Comparison of ENCODE assay signal across 15 mouse cellular contexts in genomic region chr11:75538970-75539299, GRCm38 (mm10). TPM values are rescaled to one million over a fixed set of nuclear protein-coding genes. Genes with fewer than 3 reads are reported as not detected.
DNase-seq lines count a peak whose midpoint lies in the region; ATAC-seq and TF ChIP-seq lines count a peak whose summit lies in the region.
"Had no signal": no experiment of that assay in that cellular context is flagged by ENCODE, and none has a peak within 500 bp of the region (broad histone marks: within the 10 kb centered on the region; RNA-seq: fewer than 3 reads in every experiment).

No protein-coding gene starts in this region.

- no peaks in the 10 kb centered on the region for H3K36me3 ChIP-seq in heart, embryonic 15.5 days
- H3K36me3 ChIP-seq in midbrain, embryonic 15.5 days (replicated peaks), result no peaks in the 10 kb centered on the region
- peaks cover 7% of the 10 kb centered on the region; the same call in 1 of the 2 replicates for H3K36me3 ChIP-seq in midbrain, embryonic 14.5 days (ENCODE audit: control insufficient read depth, insufficient read depth, low read length)
- no peaks in the 10 kb centered on the region for H3K36me3 ChIP-seq in forebrain, embryonic 14.5 days (ENCODE audit: control insufficient read depth, insufficient read depth, low read length)
- peaks cover 5% of the 10 kb centered on the region; the same call in 1 of the 2 replicates for H3K36me3 ChIP-seq in liver, postnatal 0 days (replicated peaks; ENCODE audit: insufficient read depth, low read length)
- H3K36me3 ChIP-seq: heart, embryonic 12.5 days had no signal

- no peak overlapping the region for H3K9ac ChIP-seq in heart, embryonic 15.5 days
- H3K9ac ChIP-seq in midbrain, embryonic 15.5 days, result no peak overlapping the region
- H3K9ac ChIP-seq in midbrain, embryonic 14.5 days (replicated peaks; ENCODE audit: low read length), result no peak overlapping the region
- no peak overlapping the region for H3K9ac ChIP-seq in forebrain, embryonic 14.5 days (ENCODE audit: low read length)
- H3K9ac ChIP-seq in liver, postnatal 0 days (replicated peaks), result no peak overlapping the region

- ATAC-seq in heart, embryonic 15.5 days (replicated peaks; ENCODE audit: insufficient number of reproducible peaks, insufficient read depth, low FRiP score, low read depth), result no peak
- ATAC-seq in midbrain, embryonic 15.5 days (replicated peaks), result no peak
- no peak for ATAC-seq in midbrain, embryonic 14.5 days (ENCODE audit: low FRiP score, low TSS enrichment)
- ATAC-seq in forebrain, embryonic 14.5 days, result no peak
- no peak for ATAC-seq in liver, postnatal 0 days
- ATAC-seq: intestine, postnatal 0 days had no signal

- H3K27ac ChIP-seq in heart, embryonic 15.5 days, result 0 out of 2 replicates have a peak overlapping the region, but pooled peaks have one; percentile 18
- H3K27ac ChIP-seq in midbrain, embryonic 15.5 days, result 0 out of 2 replicates have a peak overlapping the region, but pooled peaks have one; percentile 43
- H3K27ac ChIP-seq in midbrain, embryonic 14.5 days (replicated peaks; ENCODE audit: low read depth, low read length), result no peak overlapping the region
- peak overlapping the region; percentile 5; the same call in 1 of the 2 replicates for H3K27ac ChIP-seq in bone marrow macrophage, adult 2 months (ENCODE audit: insufficient read depth, low read depth, low read length)
- H3K27ac ChIP-seq in olfactory bulb, adult 2 months (ENCODE audit: insufficient read depth, low read depth, low read length), result peak overlapping the region; percentile 17; the same call in 1 of the 2 replicates
- H3K27ac ChIP-seq in forebrain, embryonic 14.5 days (ENCODE audit: low read depth, low read length), result no peak overlapping the region
- H3K27ac ChIP-seq in liver, postnatal 0 days (ENCODE audit: low read depth), result no peak overlapping the region

- no peaks in the 10 kb centered on the region for H3K27me3 ChIP-seq in heart, embryonic 15.5 days
- H3K27me3 ChIP-seq in midbrain, embryonic 15.5 days (replicated peaks), result no peaks in the 10 kb centered on the region
- H3K27me3 ChIP-seq in midbrain, embryonic 14.5 days (ENCODE audit: control insufficient read depth, insufficient read depth, low read length), result no peaks in the 10 kb centered on the region
- no peaks in the 10 kb centered on the region for H3K27me3 ChIP-seq in forebrain, embryonic 14.5 days (replicated peaks; ENCODE audit: control insufficient read depth, insufficient read depth, low read length)
- no peaks in the 10 kb centered on the region for H3K27me3 ChIP-seq in liver, postnatal 0 days (ENCODE audit: insufficient read depth, low read length)

- H3K4me2 ChIP-seq in heart, embryonic 15.5 days, result no peak overlapping the region
- no peak overlapping the region for H3K4me2 ChIP-seq in midbrain, embryonic 15.5 days
- no peak overlapping the region for H3K4me2 ChIP-seq in midbrain, embryonic 14.5 days (ENCODE audit: low read length)
- H3K4me2 ChIP-seq in forebrain, embryonic 14.5 days (ENCODE audit: low read length), result no peak overlapping the region
- H3K4me2 ChIP-seq in liver, postnatal 0 days (ENCODE audit: low read depth, low read length), result no peak overlapping the region
- H3K4me2 ChIP-seq: heart, embryonic 12.5 days had no signal

- H3K4me3 ChIP-seq in heart, embryonic 15.5 days, result no peak overlapping the region
- no peak overlapping the region for H3K4me3 ChIP-seq in midbrain, embryonic 15.5 days
- no peak overlapping the region for H3K4me3 ChIP-seq in midbrain, embryonic 14.5 days (replicated peaks; ENCODE audit: low read depth, low read length)
- H3K4me3 ChIP-seq in bone marrow macrophage, adult 2 months (ENCODE audit: insufficient read depth, low read length), result no peak overlapping the region
- H3K4me3 ChIP-seq in olfactory bulb, adult 2 months (ENCODE audit: insufficient read depth, low read depth, low read length), result no peak overlapping the region
- no peak overlapping the region for H3K4me3 ChIP-seq in forebrain, embryonic 14.5 days (ENCODE audit: low read depth, low read length)
- H3K4me3 ChIP-seq in liver, postnatal 0 days (ENCODE audit: low read depth, low read length), result no peak overlapping the region
- H3K4me3 ChIP-seq: erythroblast, embryonic 14.5 days; heart, embryonic 12.5 days; myocyte had no signal

- TF ChIP-seq EP300 in liver, postnatal 0 days (IDR thresholded peaks at IDR 0.05; ENCODE audit: low read depth), result no peak

- WGBS in heart, embryonic 15.5 days, result 72% methylated on average over 13 of the region's 13 CpGs
- WGBS in midbrain, embryonic 15.5 days, result 89% methylated on average over 13 of the region's 13 CpGs
- 92% methylated on average over 13 of the region's 13 CpGs for WGBS in midbrain, embryonic 14.5 days
- WGBS in olfactory bulb, adult 2 months, result 80% methylated on average over 13 of the region's 13 CpGs
- 84% methylated on average over 13 of the region's 13 CpGs for WGBS in forebrain, embryonic 14.5 days
- WGBS in liver, postnatal 0 days (ENCODE audit: insufficient replicate concordance), result 57% methylated on average over 13 of the region's 13 CpGs

- no peak for TF ChIP-seq CTCF in bone marrow macrophage, adult 2 months (IDR thresholded peaks at IDR 0.05; ENCODE audit: low read depth, low read length)
- TF ChIP-seq CTCF in olfactory bulb, adult 2 months (IDR thresholded peaks at IDR 0.05; ENCODE audit: insufficient read depth, low read depth, low read length), result no peak
- TF ChIP-seq CTCF in liver, postnatal 0 days (IDR thresholded peaks at IDR 0.05; ENCODE audit: low read depth), result no peak

- no peak for TF ChIP-seq POLR2A in bone marrow macrophage, adult 2 months (IDR thresholded peaks at IDR 0.05; ENCODE audit: borderline replicate concordance, low read depth, low read length)
- TF ChIP-seq POLR2A in olfactory bulb, adult 2 months (IDR thresholded peaks at IDR 0.05; ENCODE audit: insufficient read depth, low read depth, low read length), result no peak

- H3K9me3 ChIP-seq in heart, embryonic 15.5 days (replicated peaks), result no peaks in the 10 kb centered on the region
- H3K9me3 ChIP-seq in midbrain, embryonic 15.5 days, result no peaks in the 10 kb centered on the region
- no peaks in the 10 kb centered on the region for H3K9me3 ChIP-seq in midbrain, embryonic 14.5 days (ENCODE audit: control insufficient read depth, low read length)
- H3K9me3 ChIP-seq in forebrain, embryonic 14.5 days (replicated peaks; ENCODE audit: control insufficient read depth, low read length), result no peaks in the 10 kb centered on the region
- H3K9me3 ChIP-seq in liver, postnatal 0 days (ENCODE audit: low read length), result no peaks in the 10 kb centered on the region
- H3K9me3 ChIP-seq: heart, embryonic 12.5 days had no signal

- no peak for DNase-seq in heart, postnatal 4 days
- DNase-seq in midbrain, embryonic 14.5 days, result no peak
- no peak for DNase-seq in forebrain, embryonic 14.5 days (ENCODE audit: low spot score)
- no peak for DNase-seq in liver, postnatal 0 days
- DNase-seq: gastrocnemius, postnatal 10 days; lung, postnatal 36 days; right cerebral cortex, adult 18-20 months had no signal

- H3K4me1 ChIP-seq in heart, embryonic 15.5 days (replicated peaks), result peaks cover 34% of the 10 kb centered on the region
- H3K4me1 ChIP-seq in midbrain, embryonic 15.5 days, result peaks cover 42% of the 10 kb centered on the region
- H3K4me1 ChIP-seq in midbrain, embryonic 14.5 days (ENCODE audit: control insufficient read depth, insufficient read depth, low read length), result peaks cover 26% of the 10 kb centered on the region
- H3K4me1 ChIP-seq in bone marrow macrophage, adult 2 months (ENCODE audit: control insufficient read depth, insufficient read depth, low read length), result peaks cover 77% of the 10 kb centered on the region
- H3K4me1 ChIP-seq in olfactory bulb, adult 2 months (ENCODE audit: control insufficient read depth, insufficient read depth, low read length), result peaks cover 38% of the 10 kb centered on the region
- peaks cover 7% of the 10 kb centered on the region for H3K4me1 ChIP-seq in forebrain, embryonic 14.5 days (ENCODE audit: control insufficient read depth, insufficient read depth, low read length)
- H3K4me1 ChIP-seq in liver, postnatal 0 days (ENCODE audit: insufficient read depth), result peaks cover 19% of the 10 kb centered on the region

RNA-seq across cellular contexts. Expression of gene Slc43a2, which starts 7.4 kb away (rescaled TPM):
- 2.6 and 5.1 TPM in 2 replicates for polyA plus RNA-seq in heart, embryonic 15.5 days (2015; fragmentation: Nextera tagmentation; extraction: Ambion mirVana)
- 10 to 100 TPM in 1 of 2 experiments, 1 to 10 TPM in 1; 8.9 to 10.5 TPM for total RNA-seq in heart, postnatal 4 days (2021)
- polyA plus RNA-seq in midbrain, embryonic 15.5 days (2015; fragmentation: Nextera tagmentation; extraction: Ambion mirVana), result 17.7 and 20.2 TPM in 2 replicates
- polyA plus RNA-seq in midbrain, embryonic 14.5 days (2014; fragmentation: Nextera tagmentation; extraction: Ambion mirVana), result 15.7 and 18.3 TPM in 2 replicates
- polyA plus RNA-seq in bone marrow macrophage, adult 2 months (2012; ENCODE audit: insufficient read depth, insufficient read length, missing spikeins), result 202 and 231 TPM in 2 replicates
- 363 TPM in 1 of 2 replicates, not detected in the other for polyA plus RNA-seq in olfactory bulb, adult 2 months (2012; ENCODE audit: insufficient read depth, insufficient read length, low replicate concordance, missing spikeins)
- 6.5 and 9.1 TPM in 2 replicates for polyA plus RNA-seq in forebrain, embryonic 14.5 days (2014; fragmentation: Nextera tagmentation; extraction: Ambion mirVana)
- 5.9 and 7.2 TPM in 2 replicates for polyA plus RNA-seq in liver, postnatal 0 days (2015; fragmentation: Nextera tagmentation; extraction: Ambion mirVana)

RNA-seq across cellular contexts. Expression of gene Scarf1, which starts 25.6 kb away (rescaled TPM):
- 10.4 and 13.0 TPM in 2 replicates for polyA plus RNA-seq in heart, embryonic 15.5 days (2015; fragmentation: Nextera tagmentation; extraction: Ambion mirVana)
- 10 to 100 TPM; 14.5 to 15.0 TPM for total RNA-seq in heart, postnatal 4 days (2021)
- polyA plus RNA-seq in midbrain, embryonic 15.5 days (2015; fragmentation: Nextera tagmentation; extraction: Ambion mirVana), result 4.6 and 5.2 TPM in 2 replicates
- polyA plus RNA-seq in midbrain, embryonic 14.5 days (2014; fragmentation: Nextera tagmentation; extraction: Ambion mirVana), result 2.0 and 3.6 TPM in 2 replicates
- 32.8 and 33.5 TPM in 2 replicates for polyA plus RNA-seq in bone marrow macrophage, adult 2 months (2012; ENCODE audit: insufficient read depth, insufficient read length, missing spikeins)
- polyA plus RNA-seq in olfactory bulb, adult 2 months (2012; ENCODE audit: insufficient read depth, insufficient read length, low replicate concordance, missing spikeins), result not detected in 2 replicates
- 2.7 and 3.4 TPM in 2 replicates for polyA plus RNA-seq in forebrain, embryonic 14.5 days (2014; fragmentation: Nextera tagmentation; extraction: Ambion mirVana)
- polyA plus RNA-seq in liver, postnatal 0 days (2015; fragmentation: Nextera tagmentation; extraction: Ambion mirVana), result 3.1 TPM in 2 replicates

RNA-seq across cellular contexts. Expression of gene Rilp, which starts 29.0 kb away (rescaled TPM):
- polyA plus RNA-seq in heart, embryonic 15.5 days (2015; fragmentation: Nextera tagmentation; extraction: Ambion mirVana), result 7.7 and 9.2 TPM in 2 replicates
- total RNA-seq in heart, postnatal 4 days (2021), result 10 to 100 TPM; 24.5 to 24.7 TPM
- 1.9 and 2.0 TPM in 2 replicates for polyA plus RNA-seq in midbrain, embryonic 15.5 days (2015; fragmentation: Nextera tagmentation; extraction: Ambion mirVana)
- polyA plus RNA-seq in midbrain, embryonic 14.5 days (2014; fragmentation: Nextera tagmentation; extraction: Ambion mirVana), result 1.0 and 1.6 TPM in 2 replicates
- polyA plus RNA-seq in bone marrow macrophage, adult 2 months (2012; ENCODE audit: insufficient read depth, insufficient read length, missing spikeins), result 12.8 and 15.9 TPM in 2 replicates
- polyA plus RNA-seq in olfactory bulb, adult 2 months (2012; ENCODE audit: insufficient read depth, insufficient read length, low replicate concordance, missing spikeins), result not detected in 2 replicates
- polyA plus RNA-seq in forebrain, embryonic 14.5 days (2014; fragmentation: Nextera tagmentation; extraction: Ambion mirVana), result 0.77 and 0.86 TPM in 2 replicates
- 13.2 and 13.4 TPM in 2 replicates for polyA plus RNA-seq in liver, postnatal 0 days (2015; fragmentation: Nextera tagmentation; extraction: Ambion mirVana)

RNA-seq across cellular contexts. Expression of gene Pitpna, which starts 49.0 kb away (rescaled TPM):
- polyA plus RNA-seq in heart, embryonic 15.5 days (2015; fragmentation: Nextera tagmentation; extraction: Ambion mirVana), result 63.4 and 75.2 TPM in 2 replicates
- 100 to 1,000 TPM; 150 to 155 TPM for total RNA-seq in heart, postnatal 4 days (2021)
- polyA plus RNA-seq in midbrain, embryonic 15.5 days (2015; fragmentation: Nextera tagmentation; extraction: Ambion mirVana), result 103 and 116 TPM in 2 replicates
- 115 and 120 TPM in 2 replicates for polyA plus RNA-seq in midbrain, embryonic 14.5 days (2014; fragmentation: Nextera tagmentation; extraction: Ambion mirVana)
- polyA plus RNA-seq in bone marrow macrophage, adult 2 months (2012; ENCODE audit: insufficient read depth, insufficient read length, missing spikeins), result 512 TPM in 2 replicates
- polyA plus RNA-seq in olfactory bulb, adult 2 months (2012; ENCODE audit: insufficient read depth, insufficient read length, low replicate concordance, missing spikeins), result 209 and 678 TPM in 2 replicates
- polyA plus RNA-seq in forebrain, embryonic 14.5 days (2014; fragmentation: Nextera tagmentation; extraction: Ambion mirVana), result 94.2 and 101 TPM in 2 replicates
- 30.1 and 36.7 TPM in 2 replicates for polyA plus RNA-seq in liver, postnatal 0 days (2015; fragmentation: Nextera tagmentation; extraction: Ambion mirVana)

RNA-seq across cellular contexts. Expression of gene Prpf8, which starts 52.3 kb away (rescaled TPM):
- 24.8 and 37.1 TPM in 2 replicates for polyA plus RNA-seq in heart, embryonic 15.5 days (2015; fragmentation: Nextera tagmentation; extraction: Ambion mirVana)
- total RNA-seq in heart, postnatal 4 days (2021), result 100 to 1,000 TPM; 113 to 115 TPM
- polyA plus RNA-seq in midbrain, embryonic 15.5 days (2015; fragmentation: Nextera tagmentation; extraction: Ambion mirVana), result 54.8 and 56.4 TPM in 2 replicates
- polyA plus RNA-seq in midbrain, embryonic 14.5 days (2014; fragmentation: Nextera tagmentation; extraction: Ambion mirVana), result 59.9 and 89.5 TPM in 2 replicates
- polyA plus RNA-seq in bone marrow macrophage, adult 2 months (2012; ENCODE audit: insufficient read depth, insufficient read length, missing spikeins), result 51.0 and 65.7 TPM in 2 replicates
- 102 and 148 TPM in 2 replicates for polyA plus RNA-seq in olfactory bulb, adult 2 months (2012; ENCODE audit: insufficient read depth, insufficient read length, low replicate concordance, missing spikeins)
- polyA plus RNA-seq in forebrain, embryonic 14.5 days (2014; fragmentation: Nextera tagmentation; extraction: Ambion mirVana), result 67.0 and 73.1 TPM in 2 replicates
- polyA plus RNA-seq in liver, postnatal 0 days (2015; fragmentation: Nextera tagmentation; extraction: Ambion mirVana), result 12.1 and 13.9 TPM in 2 replicates

Comparison
In these comparisons a context has a peak if more than half of its experiments do, and no peak if none do; other contexts are left out.
1. H3K27ac ChIP-seq: peak in heart, embryonic 15.5 days (single experiment), midbrain, embryonic 15.5 days (single experiment), bone marrow macrophage, adult 2 months (single experiment) and olfactory bulb, adult 2 months (single experiment); none in midbrain, embryonic 14.5 days (single experiment), forebrain, embryonic 14.5 days (single experiment) and liver, postnatal 0 days (single experiment).